Mouse (Mus musculus) MEL (cell line): ENCODE measurements around the gene Ear10.
"Not testable (repeated sequence)": the region's sequence is repeated elsewhere in the genome, so short reads cannot be mapped to it uniquely, and the experiment has no call there.

Experiments used
- CTCF ChIP-seq, 3 experiments: IDR thresholded peaks in 2 of 3; conservative IDR thresholded peaks in 1 of 3; 2 replicates each; pipeline ENCODE4 v1.5.1; 2011 to 2012; ENCODE audit warnings: low read length in 3 of 3, low read depth in 2 of 3, mild to moderate bottlenecking in 2 of 3, improper control_type of control experiment in 1 of 3, inconsistent platforms in 1 of 3, mixed read lengths in 1 of 3, moderate library complexity in 1 of 3; ENCODE audit not compliant: control insufficient read depth in 1 of 3, insufficient read depth in 1 of 3, poor library complexity in 1 of 3, severe bottlenecking in 1 of 3
- EP300 ChIP-seq, 2 experiments: IDR thresholded peaks; 2 replicates each; pipeline ENCODE4 v1.6.1; 2011; ENCODE audit warnings: improper control_type of control experiment in 2 of 2, low read length in 2 of 2, low read depth in 1 of 2, mild to moderate bottlenecking in 1 of 2

- TF ChIP-seq CTCF (IDR thresholded peaks at IDR 0.05 in 2 of 3, conservative IDR thresholded peaks at IDR 0.05 in 1 of 3; ENCODE audit: control insufficient read depth in 1 of 3, insufficient read depth in 1 of 3, low read depth in 2 of 3, low read length in 3 of 3, poor library complexity in 1 of 3, severe bottlenecking in 1 of 3); EP300 (IDR thresholded peaks at IDR 0.05; ENCODE audit: low read depth in 1 of 2, low read length in 2 of 2): not testable (repeated sequence)
Observed at GRCm38 (mm10) chr14:43895357-43895756, 28.0 kb downstream of the Ear10 start.
